Mouse (Mus musculus) left cerebral cortex, postnatal 36 days (tissue): ENCODE data around the gene Nlrp4f. TPM values are rescaled to one million over a fixed set of nuclear protein-coding genes. Genes with fewer than 3 reads are reported as not detected.

Experiments
- total RNA-seq, 2 experiments: library from RNA; stranded (reverse); gene quantifications; 2 replicates each; pipeline ENCODE4 v1.2.3; 2021

Nlrp4f gene
- total RNA-seq, 2 experiments from 2014 or later: 0.35 to 0.50 TPM

Other genes starting within 250 kb of the Nlrp4f start
- gene Spata31d1c, start 172.9 kb downstream of the Nlrp4f start, total RNA-seq: under 1 TPM in 1 of 2 experiments, not detected in 1; 0.10 TPM
- not detected for gene Prss47, start 153.2 kb downstream of the Nlrp4f start, total RNA-seq
- 10 to 100 TPM; 43.4 to 45.4 TPM for gene Mfsd14b, start 93.0 kb downstream of the Nlrp4f start, total RNA-seq
- not detected for gene Olfr465-ps1, start 67.9 kb downstream of the Nlrp4f start, total RNA-seq
- not detected for gene Olfr466, start 55.7 kb downstream of the Nlrp4f start, total RNA-seq
- under 1 TPM; 0.45 to 0.52 TPM for gene Gm10775, start 53.6 kb upstream of the Nlrp4f start, total RNA-seq
- 10 to 100 TPM; 53.9 to 72.1 TPM for gene Zfp369, start 72.8 kb upstream of the Nlrp4f start, total RNA-seq